Mouse (Mus musculus): ENCODE measurements around the gene Gm33543.

Gm33543 gene

GRCm38 (mm10) chr10:95842789-95843637 is at the start of gene Gm33543:
Gene Gm33543 (minus strand): TSS chr10:95842930.
- no peak for DNase-seq (ENCODE audit: low spot score in 2 of 2)

- DNase-seq (ENCODE audit: low spot score in 2 of 2): no peak
Measured at GRCm38 (mm10) chr10:95892132-95892531, 49.4 kb upstream of the Gm33543 start.

- DNase-seq (ENCODE audit: low spot score in 2 of 2): no peak
Measured at GRCm38 (mm10) chr10:95891214-95891960, 48.7 kb upstream of the Gm33543 start.

GRCm38 (mm10) chr10:95883761-95884517 is 41.2 kb upstream of the Gm33543 start:
- no peak for DNase-seq (ENCODE audit: low spot score in 2 of 2)

- no peak for DNase-seq (ENCODE audit: low spot score in 2 of 2)
Measured at GRCm38 (mm10) chr10:95882036-95882435, 39.3 kb upstream of the Gm33543 start.

GRCm38 (mm10) chr10:95879983-95880934 is 37.5 kb upstream of the Gm33543 start:
- DNase-seq (ENCODE audit: low spot score in 2 of 2): no peak

- no peak for DNase-seq (ENCODE audit: low spot score in 2 of 2)
Measured at GRCm38 (mm10) chr10:95870782-95871181, 28.1 kb upstream of the Gm33543 start.

- DNase-seq (ENCODE audit: low spot score in 2 of 2): no peak
Measured at GRCm38 (mm10) chr10:95868348-95868747, 25.6 kb upstream of the Gm33543 start.

- no peak for DNase-seq (ENCODE audit: low spot score in 2 of 2)
Measured at GRCm38 (mm10) chr10:95867596-95867995, 24.9 kb upstream of the Gm33543 start.

GRCm38 (mm10) chr10:95864349-95865124 is 21.8 kb upstream of the Gm33543 start:
- no peak for DNase-seq (ENCODE audit: low spot score in 2 of 2)

GRCm38 (mm10) chr10:95862664-95863063 is 19.9 kb upstream of the Gm33543 start:
- DNase-seq (ENCODE audit: low spot score in 2 of 2): no peak

- DNase-seq (ENCODE audit: low spot score in 2 of 2): no peak
Measured at GRCm38 (mm10) chr10:95858164-95858563, 15.4 kb upstream of the Gm33543 start.

- DNase-seq (ENCODE audit: low spot score in 2 of 2): no peak
Measured at GRCm38 (mm10) chr10:95855411-95855810, 12.7 kb upstream of the Gm33543 start.

GRCm38 (mm10) chr10:95850504-95850903 is 7.8 kb upstream of the Gm33543 start:
- DNase-seq (ENCODE audit: low spot score in 2 of 2): no peak

GRCm38 (mm10) chr10:95846739-95847138 is 4.0 kb upstream of the Gm33543 start:
- DNase-seq (ENCODE audit: low spot score in 2 of 2): no peak

- no peak for DNase-seq (ENCODE audit: low spot score in 2 of 2)
Measured at GRCm38 (mm10) chr10:95846281-95846680, 3.6 kb upstream of the Gm33543 start.

GRCm38 (mm10) chr10:95843878-95844277 is 1.1 kb upstream of the Gm33543 start:
- no peak for DNase-seq (ENCODE audit: low spot score in 2 of 2)

- no peak for DNase-seq (ENCODE audit: low spot score in 2 of 2)
Measured at GRCm38 (mm10) chr10:95841241-95841640, 1.5 kb downstream of the Gm33543 start.

- DNase-seq (ENCODE audit: low spot score in 2 of 2): no peak
Measured at GRCm38 (mm10) chr10:95839803-95840202, 2.9 kb downstream of the Gm33543 start.

GRCm38 (mm10) chr10:95839036-95839435 is 3.7 kb downstream of the Gm33543 start:
- DNase-seq (ENCODE audit: low spot score in 2 of 2): no peak
